Mouse (Mus musculus): ENCODE results near the gene Cygb. TPM values are rescaled to one million over a fixed set of nuclear protein-coding genes. Genes with fewer than 3 reads are reported as not detected.

Gene Cygb
- polyA plus RNA-seq, 1 experiment from 2014 or later, result 11.9 TPM

DNA sequence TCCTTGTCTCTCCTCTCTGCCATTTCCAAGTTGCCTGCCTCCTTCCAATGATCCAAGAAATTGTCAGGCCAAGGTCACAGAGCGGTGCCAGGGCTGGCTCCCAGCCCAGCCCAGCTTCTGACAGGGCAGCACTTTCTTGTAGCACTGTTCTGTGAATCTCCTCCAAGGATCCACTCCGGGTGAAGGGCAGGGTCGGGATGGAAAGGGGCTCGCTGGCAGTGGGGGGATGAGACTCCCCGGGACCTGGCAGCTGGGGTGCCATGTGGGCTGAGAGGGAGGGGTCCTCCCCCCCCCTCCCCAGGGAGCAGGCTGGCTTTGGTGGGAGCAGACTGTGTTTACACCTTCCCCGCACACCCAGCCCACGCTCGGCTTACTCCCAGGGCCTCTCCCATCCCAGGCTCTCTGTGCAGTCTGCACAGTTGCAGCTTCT lies 7.8 kb upstream of the Cygb start:
- Histone ChIP-seq H3K4me2 (no peak overlapping the region), H3K9ac (no peak overlapping the region), H3K36me3 (no peaks in the 10 kb centered on the region), H3K27ac (no peak overlapping the region), H3K4me3 (no peak overlapping the region), H3K27me3 (peaks cover 25% of the 10 kb centered on the region), H3K9me3 (no peaks in the 10 kb centered on the region), H3K4me1 (peaks cover 60% of the 10 kb centered on the region)
- no peak for ATAC-seq (ENCODE audit: borderline replicate concordance, extremely low read depth, low FRiP score, low TSS enrichment)
- 43% methylated on average over 8 of the region's 8 CpGs for WGBS

DNA sequence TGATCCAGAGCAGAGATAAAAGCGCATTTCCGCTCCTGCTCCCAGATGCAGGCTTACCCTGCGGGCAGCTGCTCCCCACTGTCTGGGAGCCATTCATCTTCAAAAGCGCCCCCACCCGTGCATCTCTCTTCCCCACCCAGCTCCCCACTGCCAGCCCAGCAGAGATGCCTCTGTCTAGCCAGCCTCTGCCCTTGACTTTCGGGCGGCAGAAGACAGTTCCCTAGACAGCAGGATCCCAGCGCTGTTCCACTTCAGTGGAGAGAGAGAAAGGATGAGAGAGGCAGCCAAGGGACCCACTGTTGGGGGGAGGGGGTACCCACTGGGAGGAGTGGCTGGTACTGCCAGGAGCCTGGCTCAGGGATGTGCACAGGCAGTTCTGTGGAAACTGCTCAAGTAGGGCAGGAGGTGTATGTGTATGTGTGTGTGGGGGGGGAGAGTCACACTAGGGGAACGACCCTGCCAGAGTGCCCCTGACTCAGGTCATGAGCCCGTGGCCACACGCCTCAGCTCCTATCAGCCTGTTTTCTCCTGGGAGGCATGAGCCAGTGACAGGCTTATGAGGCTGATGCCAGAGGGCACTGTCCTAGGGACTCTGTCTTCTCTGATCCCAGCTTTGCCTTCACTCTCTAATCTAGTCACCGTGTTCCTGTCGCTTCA lies 7.3 kb upstream of the Cygb start:
- H3K27ac ChIP-seq, result no peak overlapping the region

DNA sequence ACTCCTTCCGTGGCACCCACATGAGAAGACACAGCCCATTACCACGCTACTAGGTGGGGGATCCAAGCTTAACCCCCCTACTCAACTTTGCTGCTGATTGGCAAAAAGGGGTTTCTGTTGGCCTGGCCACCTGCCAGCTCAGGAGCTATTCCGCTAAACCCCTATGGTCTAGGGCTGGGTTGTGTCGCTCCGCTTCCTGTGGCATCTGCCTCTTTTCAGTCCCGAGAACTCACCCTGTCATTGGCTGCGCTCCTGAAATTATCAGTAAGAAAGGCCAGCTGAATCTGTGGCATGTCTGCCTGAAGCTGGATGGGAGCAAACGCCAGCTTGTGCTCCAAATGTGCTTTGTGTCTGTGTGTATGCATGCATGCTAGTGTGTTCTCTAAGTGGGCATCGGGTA lies 6.1 kb upstream of the Cygb start:
- WGBS, result 63% methylated on average over 9 of the region's 9 CpGs
- no peaks in the 10 kb centered on the region for H3K36me3 ChIP-seq
- H3K4me3 ChIP-seq, result no peak overlapping the region
- no peak for ATAC-seq (ENCODE audit: borderline replicate concordance, extremely low read depth, low FRiP score, low TSS enrichment)
- no peak overlapping the region for H3K9ac ChIP-seq
- no peak overlapping the region for H3K4me2 ChIP-seq
- H3K4me1 ChIP-seq, result peaks cover 60% of the 10 kb centered on the region
- H3K9me3 ChIP-seq, result no peaks in the 10 kb centered on the region
- H3K27me3 ChIP-seq, result peaks cover 25% of the 10 kb centered on the region
- no peak overlapping the region for H3K27ac ChIP-seq

More for the DNA sequence above, 7.3 kb upstream of the Cygb start:
- no peak overlapping the region for H3K9ac ChIP-seq
- ATAC-seq (ENCODE audit: borderline replicate concordance, extremely low read depth, low FRiP score, low TSS enrichment), result no peak
- H3K9me3 ChIP-seq, result no peaks in the 10 kb centered on the region
- H3K36me3 ChIP-seq, result no peaks in the 10 kb centered on the region
- peaks cover 25% of the 10 kb centered on the region for H3K27me3 ChIP-seq
- no peak overlapping the region for H3K4me2 ChIP-seq
- H3K4me3 ChIP-seq, result no peak overlapping the region
- 26% methylated on average over 13 of the region's 13 CpGs for WGBS
- H3K4me1 ChIP-seq, result peaks cover 60% of the 10 kb centered on the region

DNA sequence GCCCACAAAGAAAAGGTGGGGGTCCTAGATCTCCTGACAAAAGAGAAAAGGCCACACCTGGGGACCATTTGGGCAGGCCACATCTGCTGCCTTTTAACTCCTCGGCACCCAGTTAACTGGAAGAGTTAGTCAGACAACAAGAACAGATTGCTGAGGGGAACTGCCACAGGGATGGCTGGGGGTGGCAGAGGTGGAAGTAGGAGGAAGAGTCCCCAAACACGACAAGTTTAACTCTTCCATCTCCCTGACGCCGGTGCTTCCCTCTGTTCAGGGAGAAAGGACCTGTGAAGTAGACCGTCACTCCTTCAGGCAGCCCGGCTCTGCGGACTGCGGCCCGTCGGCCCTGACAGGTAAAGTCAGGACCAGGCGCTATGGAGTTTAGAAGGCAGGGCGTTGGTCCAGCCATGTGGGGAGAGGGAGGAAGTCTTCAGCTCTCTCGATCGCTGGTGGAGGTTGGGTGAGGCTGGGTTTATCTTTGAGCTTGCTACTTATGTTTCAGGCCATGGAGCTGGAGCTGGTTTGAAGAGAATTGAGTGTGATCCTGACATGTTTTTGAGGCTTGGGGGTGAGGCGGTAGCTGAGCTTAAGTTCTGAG lies 5.0 kb upstream of the Cygb start:
- no peak overlapping the region for H3K27ac ChIP-seq
- 73% methylated on average over 15 of the region's 15 CpGs for WGBS

DNA sequence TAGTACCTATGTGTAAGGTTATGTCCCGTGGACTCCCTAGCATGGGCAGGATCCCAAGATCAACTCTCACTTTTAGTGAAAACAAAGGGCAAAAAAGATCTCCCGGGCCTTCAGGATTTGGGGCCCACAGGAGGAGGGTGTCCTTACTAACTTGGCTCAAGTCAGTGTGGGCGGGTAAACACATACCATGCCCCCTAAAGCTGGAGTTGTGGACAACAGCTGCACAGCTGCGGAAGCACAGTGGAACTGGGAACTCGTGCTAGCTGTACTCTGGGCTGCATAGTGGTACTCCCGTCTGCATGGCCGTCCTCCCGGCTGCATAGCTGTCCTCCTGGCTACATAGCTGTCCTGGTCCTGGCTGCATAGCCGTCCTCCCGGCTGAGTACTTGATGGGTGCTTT lies 4.1 kb upstream of the Cygb start:
- Histone ChIP-seq H3K27me3 (peaks cover 39% of the 10 kb centered on the region), H3K36me3 (no peaks in the 10 kb centered on the region), H3K4me3 (no peak overlapping the region), H3K9ac (0 out of 2 replicates have a peak overlapping the region, but pooled peaks have one; percentile 4), H3K4me1 (peaks cover 61% of the 10 kb centered on the region), H3K4me2 (peak overlapping the region; percentile 53; the same call in 1 of the 2 replicates), H3K9me3 (no peaks in the 10 kb centered on the region), H3K27ac (peak overlapping the region; percentile 83)
- peak; percentile 24; the same call in 1 of the 2 replicates for ATAC-seq (ENCODE audit: borderline replicate concordance, extremely low read depth, low FRiP score, low TSS enrichment)
- WGBS, result 53% methylated on average over 10 of the region's 10 CpGs

More for the DNA sequence above, 5.0 kb upstream of the Cygb start:
- H3K4me2 ChIP-seq, result no peak overlapping the region
- H3K9ac ChIP-seq, result no peak overlapping the region
- no peaks in the 10 kb centered on the region for H3K36me3 ChIP-seq
- H3K4me3 ChIP-seq, result no peak overlapping the region
- peaks cover 61% of the 10 kb centered on the region for H3K4me1 ChIP-seq
- peaks cover 34% of the 10 kb centered on the region for H3K27me3 ChIP-seq
- H3K9me3 ChIP-seq, result no peaks in the 10 kb centered on the region
- no peak for ATAC-seq (ENCODE audit: borderline replicate concordance, extremely low read depth, low FRiP score, low TSS enrichment)

DNA sequence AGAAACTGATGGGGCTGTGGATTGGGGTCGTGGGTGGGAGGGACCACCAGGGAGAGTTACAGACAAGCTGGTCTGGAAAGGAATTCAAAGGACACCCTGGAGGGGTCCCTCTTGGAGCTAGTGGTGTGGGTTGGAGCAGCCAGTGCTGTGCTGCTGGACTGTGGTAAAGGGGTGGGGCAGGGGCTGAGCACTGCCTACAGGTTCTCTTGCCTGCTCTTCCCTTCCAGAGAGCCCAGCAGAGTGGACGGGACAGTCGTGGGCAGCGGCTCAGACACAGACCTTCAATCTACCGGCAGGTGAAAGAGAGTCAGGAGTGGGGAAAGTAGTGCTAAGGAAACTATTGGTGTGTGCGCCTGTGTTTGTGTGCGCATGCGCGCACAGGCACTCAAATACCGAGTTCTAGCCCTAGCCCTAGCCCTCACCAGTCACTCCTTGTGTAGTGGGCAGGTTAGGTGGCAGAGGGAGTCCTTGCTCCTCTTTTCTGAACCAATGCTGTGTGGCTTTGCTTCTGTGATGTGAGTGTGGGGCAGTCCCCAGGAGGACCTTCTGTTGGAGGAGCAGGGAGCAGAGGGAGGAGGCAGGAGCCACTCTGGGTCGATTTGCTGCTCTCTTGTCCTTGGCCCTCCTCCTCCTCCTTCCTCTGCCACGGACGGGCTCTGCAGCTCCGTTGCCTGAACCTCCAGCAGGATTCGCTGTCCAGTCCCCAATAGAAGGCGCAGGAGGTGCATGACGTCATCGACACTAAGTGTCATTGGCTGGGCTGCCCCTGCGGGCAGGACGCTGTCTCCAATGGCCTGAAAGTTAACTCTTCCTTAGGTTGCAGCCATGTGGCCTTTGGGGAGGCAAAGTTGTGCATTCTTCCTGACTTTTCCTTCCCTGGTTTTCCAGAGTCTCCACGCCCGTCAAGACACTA lies 3.5 kb upstream of the Cygb start:
- WGBS, result 12% methylated on average over 22 of the region's 22 CpGs
- Histone ChIP-seq H3K36me3 (no peaks in the 10 kb centered on the region), H3K4me1 (peaks cover 61% of the 10 kb centered on the region), H3K4me2 (peak overlapping the region; percentile 53), H3K4me3 (peak overlapping the region; percentile 24), H3K27me3 (peaks cover 39% of the 10 kb centered on the region), H3K27ac (peak overlapping the region; percentile 83), H3K9ac (0 out of 2 replicates have a peak overlapping the region, but pooled peaks have one; percentile 2), H3K9me3 (no peaks in the 10 kb centered on the region)
- peak; percentile 90 for ATAC-seq (ENCODE audit: borderline replicate concordance, extremely low read depth, low FRiP score, low TSS enrichment)

DNA sequence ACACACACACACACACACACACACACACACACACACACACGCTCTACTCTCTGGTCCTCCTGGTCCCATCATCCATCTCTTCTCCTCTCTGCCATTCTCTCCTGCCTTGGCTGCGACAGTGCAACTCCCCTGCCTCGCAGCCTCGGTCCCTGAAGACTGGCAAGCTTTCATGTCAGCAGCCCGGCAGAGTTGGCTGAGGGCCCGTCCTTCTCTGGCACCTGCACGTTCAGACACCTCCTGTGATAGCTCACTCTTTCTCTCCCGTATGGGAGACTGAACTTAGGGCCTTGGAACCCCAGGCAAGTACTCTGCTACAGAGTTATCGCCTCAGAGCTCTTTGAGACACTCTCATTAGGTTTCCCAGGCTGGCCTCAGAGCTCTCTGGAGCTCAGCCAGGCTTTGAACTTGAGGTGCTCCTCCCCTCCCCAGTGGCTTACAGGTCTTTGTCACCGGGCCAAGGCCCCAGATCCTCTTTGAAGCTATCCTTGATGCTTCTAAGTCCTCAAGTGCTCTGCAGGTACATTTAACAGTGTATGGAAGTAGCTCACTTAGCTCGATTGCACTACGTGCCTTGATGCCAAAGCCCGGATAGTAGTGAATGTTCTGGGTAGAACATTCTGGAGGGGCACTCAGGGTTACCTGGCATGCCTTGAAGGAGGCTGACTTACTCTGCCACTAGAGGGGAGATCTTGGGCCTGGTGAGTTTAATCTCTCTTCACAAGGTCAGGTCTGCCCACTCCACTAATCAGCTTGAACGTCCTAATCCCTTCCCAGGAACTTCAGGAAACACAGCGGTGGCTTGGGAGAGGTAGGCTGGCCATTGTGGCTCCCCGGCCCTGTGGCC lies 2.5 kb upstream of the Cygb start:
- H3K9ac ChIP-seq, result no peak overlapping the region
- peak overlapping the region; percentile 53 for H3K4me2 ChIP-seq
- peak overlapping the region; percentile 83 for H3K27ac ChIP-seq
- 51% methylated on average over 16 of the region's 16 CpGs for WGBS
- ATAC-seq (ENCODE audit: borderline replicate concordance, extremely low read depth, low FRiP score, low TSS enrichment), result no peak
- H3K36me3 ChIP-seq, result no peaks in the 10 kb centered on the region
- H3K27me3 ChIP-seq, result peaks cover 42% of the 10 kb centered on the region
- no peaks in the 10 kb centered on the region for H3K9me3 ChIP-seq
- no peak overlapping the region for H3K4me3 ChIP-seq
- H3K4me1 ChIP-seq, result peaks cover 51% of the 10 kb centered on the region

DNA sequence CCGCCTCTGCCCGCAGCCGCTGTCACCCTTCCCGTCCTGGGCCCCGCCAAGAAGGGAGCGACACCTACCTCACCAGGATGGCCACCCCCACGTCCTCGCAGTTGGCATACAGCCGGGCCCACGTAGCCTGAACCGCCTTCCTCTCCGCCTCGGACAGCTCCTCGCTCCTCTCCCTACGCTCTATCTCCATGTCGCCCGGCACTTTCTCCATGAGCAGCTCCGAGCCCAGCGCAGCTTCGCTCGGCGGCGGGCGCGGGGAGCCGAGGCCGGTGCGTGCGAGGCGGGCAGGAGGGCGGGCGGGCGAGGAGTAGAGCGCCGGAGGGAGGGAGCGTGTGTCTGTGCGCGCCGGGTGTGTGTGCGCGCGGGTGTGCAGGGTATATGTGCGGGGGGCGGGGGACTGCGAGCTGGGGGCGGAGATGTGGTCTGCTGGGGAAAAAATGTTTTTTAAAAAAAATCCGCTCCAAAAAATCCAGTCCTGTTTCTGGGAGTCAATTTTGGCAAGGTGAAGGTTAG lies 348 bp downstream of the Cygb start:
- Histone ChIP-seq H3K9me3 (no peaks in the 10 kb centered on the region), H3K36me3 (no peaks in the 10 kb centered on the region), H3K27ac (no peak overlapping the region), H3K27me3 (peaks cover 34% of the 10 kb centered on the region), H3K4me1 (peaks cover 40% of the 10 kb centered on the region), H3K4me3 (peak overlapping the region; percentile 52), H3K9ac (peak overlapping the region; percentile 57), H3K4me2 (peak overlapping the region; percentile 97)
- no peak for ATAC-seq (ENCODE audit: borderline replicate concordance, extremely low read depth, low FRiP score, low TSS enrichment)
- under 1% methylated on average over 47 of the region's 47 CpGs for WGBS

DNA sequence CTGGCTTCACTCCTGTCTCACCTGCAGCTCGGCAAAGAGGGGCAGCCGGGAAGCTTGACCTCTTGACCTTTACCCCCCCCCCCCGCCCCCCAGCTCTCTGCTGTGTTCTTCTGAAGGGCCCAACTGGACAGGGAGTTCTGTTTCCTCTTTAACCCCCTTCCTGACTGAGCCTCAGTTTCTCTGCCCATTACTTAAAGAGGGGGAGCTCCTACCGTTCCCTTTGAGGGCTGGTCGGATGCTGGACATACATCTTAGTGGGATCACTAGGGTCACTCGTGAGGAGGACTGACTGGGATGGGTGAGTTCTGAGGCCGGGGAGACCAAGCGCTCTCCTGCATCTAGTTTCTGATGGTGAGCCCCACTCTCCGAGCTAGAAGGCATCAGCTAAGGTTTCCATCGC lies 879 bp downstream of the Cygb start, which contains the start of gene Prcd:
Gene Prcd (plus strand): TSS at position 301 of the 400 bp plus-strand sequence.
- Histone ChIP-seq H3K27me3 (peaks cover 34% of the 10 kb centered on the region), H3K4me1 (peaks cover 41% of the 10 kb centered on the region)

DNA sequence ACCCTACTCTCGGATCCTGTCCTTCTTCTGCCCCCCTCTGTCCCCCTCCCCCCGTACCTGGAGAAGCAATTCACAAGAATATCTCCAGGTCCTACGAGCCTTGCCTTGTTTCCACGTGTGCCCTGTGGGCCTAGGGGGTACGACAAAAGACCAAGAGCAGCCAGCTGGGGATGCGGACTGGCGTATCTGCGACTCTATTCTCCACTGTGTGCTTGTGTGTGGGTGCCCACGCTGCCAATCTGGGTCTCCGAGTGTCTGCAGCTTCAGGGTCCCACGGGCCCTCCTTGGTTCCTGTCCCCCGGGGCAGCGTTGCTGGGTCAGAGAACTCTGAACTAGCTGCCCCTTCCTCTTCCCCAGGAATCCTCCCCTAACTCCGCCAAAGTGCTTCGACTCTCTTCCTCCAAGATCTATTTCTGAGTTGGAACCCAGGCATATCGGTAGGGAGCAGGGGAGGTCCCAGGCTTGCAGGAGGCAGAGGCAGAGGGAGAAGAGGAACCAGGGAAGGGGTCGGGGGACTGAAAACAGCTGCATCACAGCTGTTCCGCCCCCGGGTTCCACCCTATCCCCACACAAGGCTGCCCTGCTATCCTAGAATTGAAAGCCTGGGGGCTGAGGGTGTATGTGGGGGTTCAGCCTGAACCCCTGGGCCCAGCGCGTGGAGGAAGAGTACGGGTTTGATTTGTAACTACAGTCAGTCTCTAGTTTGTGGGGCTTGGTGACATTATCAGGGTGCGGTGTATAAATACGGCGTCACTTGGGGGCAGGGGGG lies 1.6 kb downstream of the Cygb start:
- no peaks in the 10 kb centered on the region for H3K36me3 ChIP-seq
- peak overlapping the region; percentile 52 for H3K4me3 ChIP-seq
- H3K4me1 ChIP-seq, result peaks cover 42% of the 10 kb centered on the region
- WGBS, result 63% methylated on average over 25 of the region's 25 CpGs
- H3K9me3 ChIP-seq, result no peaks in the 10 kb centered on the region
- 0 out of 2 replicates have a peak overlapping the region, but pooled peaks have one; percentile 4 for H3K27ac ChIP-seq
- peaks cover 34% of the 10 kb centered on the region for H3K27me3 ChIP-seq
- no peak overlapping the region for H3K9ac ChIP-seq
- peak overlapping the region; percentile 97 for H3K4me2 ChIP-seq
- ATAC-seq (ENCODE audit: borderline replicate concordance, extremely low read depth, low FRiP score, low TSS enrichment), result no peak

More for the DNA sequence above, 879 bp downstream of the Cygb start, which contains the start of gene Prcd:
- H3K9me3 ChIP-seq, result no peaks in the 10 kb centered on the region
- H3K9ac ChIP-seq, result peak within 1 kb of the TSS; percentile 57
- no peaks in the 10 kb centered on the region for H3K36me3 ChIP-seq
- H3K4me3 ChIP-seq, result peak within 1 kb of the TSS; percentile 52
- WGBS, result 3% methylated on average over 10 of the region's 10 CpGs
- no peak for ATAC-seq (ENCODE audit: borderline replicate concordance, extremely low read depth, low FRiP score, low TSS enrichment)
- H3K4me2 ChIP-seq, result peak within 1 kb of the TSS; percentile 97
- 0 out of 2 replicates have a peak within 1 kb of the TSS, but pooled peaks have one; percentile 4 for H3K27ac ChIP-seq

All from lung, embryonic 15.5 days (tissue).